Mouse (Mus musculus): Measurements from ENCODE around the gene Fbln2. TPM values are rescaled to one million over a fixed set of nuclear protein-coding genes. Genes with fewer than 3 reads are reported as not detected.

Fbln2 gene
- polyA plus RNA-seq, 1 experiment from 2014 or later: 200 TPM

DNA sequence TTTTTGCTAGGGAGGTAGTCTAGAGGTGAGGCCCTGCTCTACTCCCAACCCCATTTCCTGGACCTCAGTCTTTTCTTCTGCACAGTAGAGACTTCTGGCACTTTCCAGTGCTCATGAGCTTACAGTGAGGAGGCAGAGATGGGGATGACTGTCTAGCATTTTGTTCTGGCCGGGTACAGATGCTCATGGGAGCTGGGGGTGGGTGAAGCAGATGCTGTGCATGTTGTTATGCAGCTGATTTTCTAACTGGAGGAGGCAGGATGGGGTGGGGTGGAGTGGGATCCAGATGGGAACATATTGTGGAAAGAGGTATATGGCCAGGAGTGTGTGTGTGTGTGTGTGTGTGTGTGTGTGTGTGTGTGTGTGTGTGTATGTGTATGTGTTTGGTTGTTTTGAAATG is 3.2 kb downstream of the Fbln2 start:
- Histone ChIP-seq H3K9me3 (no peaks in the 10 kb centered on the region), H3K27ac (no peak overlapping the region), H3K36me3 (peaks cover 5% of the 10 kb centered on the region; the same call in 1 of the 2 replicates), H3K9ac (no peak overlapping the region), H3K27me3 (0 out of 2 replicates have a peak, but pooled peaks cover 2% of the 10 kb centered on the region), H3K4me3 (no peak overlapping the region), H3K4me1 (peaks cover 49% of the 10 kb centered on the region), H3K4me2 (replicated peaks) (peak overlapping the region; percentile 77)
- no peak for ATAC-seq (ENCODE audit: insufficient number of reproducible peaks, insufficient read depth, low FRiP score, low TSS enrichment)
- 64% methylated on average over 1 of the region's 1 CpGs for WGBS

GRCm38 (mm10) chr6:91218445-91218844 is 6.2 kb downstream of the Fbln2 start:
- Histone ChIP-seq H3K27me3 (no peaks in the 10 kb centered on the region), H3K9me3 (no peaks in the 10 kb centered on the region), H3K4me1 (peaks cover 52% of the 10 kb centered on the region), H3K36me3 (peaks cover 5% of the 10 kb centered on the region; the same call in 1 of the 2 replicates), H3K27ac (0 out of 2 replicates have a peak overlapping the region, but pooled peaks have one; percentile 11), H3K4me2 (replicated peaks) (no peak overlapping the region), H3K9ac (no peak overlapping the region), H3K4me3 (no peak overlapping the region)
- ATAC-seq (ENCODE audit: insufficient number of reproducible peaks, insufficient read depth, low FRiP score, low TSS enrichment): no peak
- WGBS: 71% methylated on average over 9 of the region's 9 CpGs

GRCm38 (mm10) chr6:91218871-91219270 is 6.6 kb downstream of the Fbln2 start:
- peaks cover 5% of the 10 kb centered on the region; the same call in 1 of the 2 replicates for H3K36me3 ChIP-seq
- H3K4me2 ChIP-seq (replicated peaks): no peak overlapping the region
- H3K9ac ChIP-seq: no peak overlapping the region
- 0 out of 2 replicates have a peak overlapping the region, but pooled peaks have one; percentile 11 for H3K27ac ChIP-seq
- H3K27me3 ChIP-seq: no peaks in the 10 kb centered on the region
- no peak for ATAC-seq (ENCODE audit: insufficient number of reproducible peaks, insufficient read depth, low FRiP score, low TSS enrichment)
- no peak overlapping the region for H3K4me3 ChIP-seq
- WGBS: 74% methylated on average over 3 of the region's 3 CpGs
- H3K9me3 ChIP-seq: no peaks in the 10 kb centered on the region
- H3K4me1 ChIP-seq: peaks cover 48% of the 10 kb centered on the region

- Histone ChIP-seq H3K27ac (0 out of 2 replicates have a peak overlapping the region, but pooled peaks have one; percentile 59), H3K4me2 (replicated peaks) (no peak overlapping the region), H3K36me3 (peaks cover 5% of the 10 kb centered on the region; the same call in 1 of the 2 replicates), H3K4me3 (no peak overlapping the region), H3K9me3 (no peaks in the 10 kb centered on the region), H3K27me3 (no peaks in the 10 kb centered on the region), H3K9ac (no peak overlapping the region), H3K4me1 (peaks cover 41% of the 10 kb centered on the region)
- ATAC-seq (ENCODE audit: insufficient number of reproducible peaks, insufficient read depth, low FRiP score, low TSS enrichment): no peak
Measured at GRCm38 (mm10) chr6:91220062-91220461, 7.8 kb downstream of the Fbln2 start.

- Histone ChIP-seq H3K36me3 (peaks cover 5% of the 10 kb centered on the region; the same call in 1 of the 2 replicates), H3K4me3 (no peak overlapping the region), H3K27ac (peak overlapping the region; percentile 18; the same call in 1 of the 2 replicates), H3K4me2 (replicated peaks) (no peak overlapping the region), H3K9me3 (no peaks in the 10 kb centered on the region), H3K27me3 (no peaks in the 10 kb centered on the region), H3K4me1 (peaks cover 39% of the 10 kb centered on the region), H3K9ac (no peak overlapping the region)
- WGBS: 0% methylated on average over 3 of the region's 3 CpGs
- ATAC-seq (ENCODE audit: insufficient number of reproducible peaks, insufficient read depth, low FRiP score, low TSS enrichment): no peak
Measured at GRCm38 (mm10) chr6:91221094-91221493, 8.8 kb downstream of the Fbln2 start.

DNA sequence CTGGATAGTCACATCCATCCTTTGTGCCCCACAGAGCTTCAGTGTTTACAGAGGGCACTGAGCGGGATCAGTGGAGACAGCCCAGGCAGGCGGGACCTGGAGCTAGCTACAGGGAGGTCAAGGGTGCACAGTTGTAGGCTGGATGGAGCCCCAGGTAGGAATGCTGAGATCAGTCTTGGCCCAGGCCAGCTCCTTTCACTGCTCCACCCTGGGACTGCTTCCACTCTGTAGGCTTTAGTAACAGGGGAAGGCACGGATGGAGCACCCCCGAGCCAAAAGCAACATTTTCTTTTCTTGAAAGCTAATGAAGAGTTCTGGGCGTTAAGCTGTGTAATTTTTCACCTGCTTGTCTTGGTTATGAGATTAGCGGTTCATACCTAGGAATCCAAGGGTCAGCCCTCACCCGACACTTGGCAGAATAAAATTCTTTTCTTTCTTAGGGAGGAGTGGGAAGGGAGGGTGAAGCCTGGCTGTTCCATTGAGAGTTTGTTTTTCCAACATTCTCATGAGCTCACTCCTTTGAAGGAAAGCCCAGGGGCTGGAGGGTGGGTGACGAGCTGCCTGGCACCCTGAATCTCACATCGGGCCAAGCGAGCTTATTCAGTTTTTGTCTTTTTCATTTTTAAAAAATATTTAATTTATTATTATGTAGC is 10.6 kb downstream of the Fbln2 start:
- H3K4me2 ChIP-seq (replicated peaks): no peak overlapping the region
- no peak overlapping the region for H3K4me3 ChIP-seq
- no peaks in the 10 kb centered on the region for H3K27me3 ChIP-seq
- no peaks in the 10 kb centered on the region for H3K9me3 ChIP-seq
- H3K4me1 ChIP-seq: peaks cover 33% of the 10 kb centered on the region
- no peak for ATAC-seq (ENCODE audit: insufficient number of reproducible peaks, insufficient read depth, low FRiP score, low TSS enrichment)
- WGBS: 69% methylated on average over 10 of the region's 10 CpGs
- no peak overlapping the region for H3K9ac ChIP-seq
- no peaks in the 10 kb centered on the region for H3K36me3 ChIP-seq
- 0 out of 2 replicates have a peak overlapping the region, but pooled peaks have one; percentile 46 for H3K27ac ChIP-seq

- Histone ChIP-seq H3K4me3 (no peak overlapping the region), H3K36me3 (no peaks in the 10 kb centered on the region), H3K27me3 (no peaks in the 10 kb centered on the region), H3K4me2 (replicated peaks) (no peak overlapping the region), H3K9me3 (no peaks in the 10 kb centered on the region), H3K4me1 (peaks cover 23% of the 10 kb centered on the region), H3K9ac (no peak overlapping the region), H3K27ac (no peak overlapping the region)
- WGBS: 82% methylated on average over 6 of the region's 6 CpGs
- no peak for ATAC-seq (ENCODE audit: insufficient number of reproducible peaks, insufficient read depth, low FRiP score, low TSS enrichment)
Measured at GRCm38 (mm10) chr6:91224939-91225338, 12.7 kb downstream of the Fbln2 start.

DNA sequence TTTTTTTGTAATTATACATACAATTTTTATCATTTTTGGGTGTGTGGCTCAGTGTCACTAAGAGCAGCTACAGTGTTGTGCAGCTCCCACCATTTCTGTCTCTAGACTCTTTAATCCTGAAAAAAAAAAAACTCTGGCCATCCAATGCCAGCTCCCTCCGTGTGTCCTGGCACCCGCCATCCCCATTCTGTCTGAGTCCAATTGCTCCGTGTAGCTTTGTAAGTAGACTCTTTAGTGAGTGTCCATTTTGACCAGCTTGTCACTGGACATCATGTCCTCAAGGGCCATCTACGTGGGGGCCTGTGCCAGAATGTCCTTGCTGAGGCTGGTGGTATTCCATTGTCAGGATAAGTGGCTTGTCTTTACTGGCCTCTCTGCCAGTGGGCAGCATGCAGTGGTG is 13.1 kb downstream of the Fbln2 start:
- no peak overlapping the region for H3K4me3 ChIP-seq

DNA sequence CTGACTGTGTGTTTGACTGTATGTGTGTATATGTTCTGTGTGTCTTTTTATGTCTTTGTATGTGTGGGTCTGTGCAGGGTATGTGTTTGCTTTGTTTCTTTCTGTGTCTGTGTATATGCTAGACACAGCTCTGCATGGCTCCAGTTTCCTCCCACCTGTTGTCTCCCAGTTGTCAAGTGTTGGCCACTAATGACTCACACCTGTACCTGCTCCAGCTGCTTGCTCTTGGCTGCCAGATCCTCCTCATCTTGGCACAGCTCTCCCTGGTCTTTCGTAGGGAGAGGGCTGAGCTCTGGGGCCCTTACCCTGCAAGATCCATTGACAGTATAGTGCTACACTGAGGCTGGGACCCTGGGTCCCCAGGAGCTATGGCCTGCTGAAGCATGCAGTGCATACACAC is 13.8 kb downstream of the Fbln2 start:
- no peak overlapping the region for H3K9ac ChIP-seq
- H3K4me2 ChIP-seq (replicated peaks): no peak overlapping the region
- no peak for ATAC-seq (ENCODE audit: insufficient number of reproducible peaks, insufficient read depth, low FRiP score, low TSS enrichment)
- no peaks in the 10 kb centered on the region for H3K36me3 ChIP-seq
- no peak overlapping the region for H3K27ac ChIP-seq
- peaks cover 12% of the 10 kb centered on the region for H3K4me1 ChIP-seq
- no peak overlapping the region for H3K4me3 ChIP-seq
- WGBS: 78% methylated on average over 1 of the region's 1 CpGs
- no peaks in the 10 kb centered on the region for H3K27me3 ChIP-seq
- H3K9me3 ChIP-seq: no peaks in the 10 kb centered on the region

More for the DNA sequence above, 13.1 kb downstream of the Fbln2 start:
- WGBS: 83% methylated on average over 4 of the region's 4 CpGs
- Histone ChIP-seq H3K4me1 (peaks cover 19% of the 10 kb centered on the region), H3K27ac (no peak overlapping the region), H3K9ac (no peak overlapping the region), H3K36me3 (no peaks in the 10 kb centered on the region), H3K4me2 (replicated peaks) (no peak overlapping the region), H3K9me3 (no peaks in the 10 kb centered on the region), H3K27me3 (no peaks in the 10 kb centered on the region)
- ATAC-seq (ENCODE audit: insufficient number of reproducible peaks, insufficient read depth, low FRiP score, low TSS enrichment): no peak

GRCm38 (mm10) chr6:91228980-91229379 is 16.7 kb downstream of the Fbln2 start:
- H3K27ac ChIP-seq: no peak overlapping the region
- H3K27me3 ChIP-seq: no peaks in the 10 kb centered on the region
- no peaks in the 10 kb centered on the region for H3K9me3 ChIP-seq
- peaks cover 10% of the 10 kb centered on the region for H3K36me3 ChIP-seq
- no peak overlapping the region for H3K4me2 ChIP-seq (replicated peaks)
- ATAC-seq (ENCODE audit: insufficient number of reproducible peaks, insufficient read depth, low FRiP score, low TSS enrichment): no peak
- H3K4me3 ChIP-seq: no peak overlapping the region
- 76% methylated on average over 4 of the region's 4 CpGs for WGBS
- peaks cover 6% of the 10 kb centered on the region; the same call in 1 of the 2 replicates for H3K4me1 ChIP-seq
- no peak overlapping the region for H3K9ac ChIP-seq

- Histone ChIP-seq H3K9ac (no peak overlapping the region), H3K27ac (no peak overlapping the region), H3K4me2 (replicated peaks) (no peak overlapping the region), H3K27me3 (no peaks in the 10 kb centered on the region), H3K4me1 (peaks cover 23% of the 10 kb centered on the region), H3K36me3 (peaks cover 21% of the 10 kb centered on the region), H3K9me3 (no peaks in the 10 kb centered on the region), H3K4me3 (no peak overlapping the region)
- 88% methylated on average over 5 of the region's 5 CpGs for WGBS
- ATAC-seq (ENCODE audit: insufficient number of reproducible peaks, insufficient read depth, low FRiP score, low TSS enrichment): no peak
Measured at GRCm38 (mm10) chr6:91231000-91231399, 18.7 kb downstream of the Fbln2 start.

DNA sequence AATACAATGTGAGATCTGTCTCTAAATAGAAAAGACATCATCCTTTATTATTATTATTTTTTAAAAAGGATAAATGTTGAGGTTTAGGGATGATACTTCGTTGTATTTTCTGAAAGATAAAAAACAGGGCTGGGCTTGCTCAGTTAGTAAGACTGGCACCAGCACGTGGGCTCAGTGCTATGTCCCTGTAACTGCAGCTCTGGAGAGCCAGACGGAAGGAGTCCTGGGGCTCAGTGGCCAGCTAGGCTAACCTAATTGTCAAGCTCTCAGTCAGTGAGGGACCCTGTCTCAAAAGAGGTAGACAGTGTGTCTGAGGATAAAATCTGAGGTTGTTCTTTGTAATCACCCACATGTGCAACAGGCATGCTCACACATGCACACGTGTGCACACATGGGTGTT is 19.3 kb downstream of the Fbln2 start:
- no peak overlapping the region for H3K4me3 ChIP-seq
- peaks cover 25% of the 10 kb centered on the region for H3K4me1 ChIP-seq
- no peak overlapping the region for H3K27ac ChIP-seq
- no peaks in the 10 kb centered on the region for H3K27me3 ChIP-seq
- H3K36me3 ChIP-seq: peaks cover 21% of the 10 kb centered on the region
- no peak overlapping the region for H3K9ac ChIP-seq
- no peaks in the 10 kb centered on the region for H3K9me3 ChIP-seq
- no peak overlapping the region for H3K4me2 ChIP-seq (replicated peaks)
- 82% methylated on average over 4 of the region's 4 CpGs for WGBS
- ATAC-seq (ENCODE audit: insufficient number of reproducible peaks, insufficient read depth, low FRiP score, low TSS enrichment): no peak
